Mouse (Mus musculus) left cerebral cortex, adult 6 months (tissue): Measurements from ENCODE around the gene Dnm1. TPM values are rescaled to one million over a fixed set of nuclear protein-coding genes. Genes with fewer than 3 reads are reported as not detected.

ENCODE experiments used
- long read RNA-seq, 2 experiments: library from polyadenylated mRNA; unstranded; transcript quantifications; one replicate each; pipeline ENCODE4 v2.0.0; 2019 to 2020
- polyA plus RNA-seq: library from polyadenylated mRNA; unstranded; fragments of <200 nt; fragmentation: Nextera tagmentation; gene quantifications from 2 replicates; pipeline ENCODE4 v1.2.3, GENCODE M21; 2021

The Dnm1 gene
- polyA plus RNA-seq, result 192 and 259 TPM in 2 replicates
- long read RNA-seq, experiment 1, partial matches to known transcripts, result 48 of 98 reads
- long read RNA-seq, experiment 1, other reads (novel, unspliced or antisense), result 50 of 98 reads
- long read RNA-seq, experiment 2, partial matches to known transcripts, result 111 of 157 reads
- long read RNA-seq, experiment 2, other reads (novel, unspliced or antisense), result 46 of 157 reads

DNA sequence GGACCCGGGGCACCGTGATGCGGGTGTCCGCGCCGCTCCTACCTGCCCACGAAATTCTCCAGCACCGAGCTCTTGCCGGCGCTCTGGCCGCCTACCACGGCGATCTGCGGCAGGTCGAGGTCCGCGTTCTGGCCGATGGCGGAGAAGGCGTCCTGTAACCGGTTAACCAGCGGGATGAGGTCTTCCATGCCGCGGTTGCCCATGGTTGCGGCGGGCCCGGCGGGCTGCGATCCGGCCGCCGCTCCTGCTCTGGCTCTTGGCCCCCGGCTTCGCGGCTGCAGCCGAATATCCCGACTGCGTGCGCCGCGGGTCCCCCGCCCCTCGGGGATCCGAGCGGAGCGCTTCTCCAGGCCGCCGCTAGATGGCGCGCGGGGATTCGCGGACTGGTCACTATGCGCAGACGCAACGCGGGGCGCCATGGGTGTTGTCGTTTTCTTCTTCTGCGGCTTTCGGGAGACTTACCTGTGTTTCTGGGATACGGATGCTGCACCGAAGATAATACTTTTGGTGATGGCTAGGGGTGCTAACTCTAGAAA is at the start of gene Dnm1:
Dnm1 (minus strand) TSS at position 332 of the 536 bp plus-strand sequence.

DNA sequence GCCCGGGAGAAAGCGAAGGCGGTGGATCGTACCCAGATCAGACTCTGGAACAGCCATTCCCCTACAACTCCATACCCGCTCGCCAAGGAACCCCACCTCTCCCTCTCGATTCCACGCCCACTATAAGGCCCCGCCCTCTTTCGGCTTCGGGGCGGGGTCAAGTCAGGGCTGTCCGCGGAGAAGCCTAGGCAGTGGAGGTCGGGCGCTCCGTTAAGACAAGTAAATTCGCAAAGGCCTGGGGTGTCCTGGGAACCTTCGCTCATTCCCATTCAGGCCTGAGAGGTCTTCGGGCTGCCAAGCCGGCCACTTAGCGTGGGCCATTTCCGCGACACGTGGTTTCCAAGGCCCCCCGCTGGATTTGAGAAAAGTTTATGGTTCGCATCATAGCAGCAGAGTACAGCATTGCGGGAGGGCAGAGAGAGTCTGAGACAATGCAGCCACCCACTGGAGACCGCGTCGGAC is 42.4 kb upstream of the Dnm1 start, which contains the start of gene Ptges2:
Ptges2 (plus strand) TSS at position 413 of the 462 bp plus-strand sequence.

DNA sequence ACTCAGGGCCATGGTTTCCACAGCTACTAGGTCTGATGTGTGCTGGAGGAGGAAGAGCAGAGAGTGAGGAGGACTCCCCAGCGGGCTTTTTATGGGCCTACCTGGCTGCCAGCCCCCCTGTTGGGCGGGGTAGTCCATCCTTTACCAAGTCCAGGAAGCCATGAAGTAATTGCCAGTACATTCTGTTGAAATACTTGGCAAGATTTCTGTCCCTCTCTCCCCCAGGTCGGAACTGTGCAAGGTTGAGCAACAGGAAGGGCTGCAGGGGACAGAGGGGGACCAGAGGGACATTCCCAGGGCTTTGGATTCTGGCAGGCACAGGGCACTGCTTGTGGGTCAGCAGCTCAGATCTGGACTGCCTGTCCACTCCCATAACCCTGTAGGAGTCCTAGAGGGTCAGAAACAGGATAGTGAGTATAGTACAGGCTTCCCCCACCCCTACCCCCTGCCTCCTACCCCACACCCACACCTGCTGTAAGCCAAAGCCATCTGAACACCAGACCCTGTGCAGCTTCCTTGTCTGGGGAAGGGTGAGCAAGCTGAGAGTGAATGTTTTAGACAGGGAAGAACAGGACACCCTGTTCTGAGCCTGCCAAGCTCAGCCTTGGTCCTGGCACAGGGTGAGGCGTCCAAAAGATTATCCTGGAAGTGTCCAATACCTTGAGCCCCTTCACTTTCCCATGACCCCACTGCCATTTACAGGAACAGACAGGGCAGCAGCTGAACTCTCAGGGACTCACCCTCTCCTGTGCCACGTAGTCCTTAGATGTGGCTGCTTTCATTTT is 34.8 kb upstream of the Dnm1 start, which contains the start of gene Lcn2:
Lcn2 (minus strand) TSS at position 547 of the 785 bp plus-strand sequence.

DNA sequence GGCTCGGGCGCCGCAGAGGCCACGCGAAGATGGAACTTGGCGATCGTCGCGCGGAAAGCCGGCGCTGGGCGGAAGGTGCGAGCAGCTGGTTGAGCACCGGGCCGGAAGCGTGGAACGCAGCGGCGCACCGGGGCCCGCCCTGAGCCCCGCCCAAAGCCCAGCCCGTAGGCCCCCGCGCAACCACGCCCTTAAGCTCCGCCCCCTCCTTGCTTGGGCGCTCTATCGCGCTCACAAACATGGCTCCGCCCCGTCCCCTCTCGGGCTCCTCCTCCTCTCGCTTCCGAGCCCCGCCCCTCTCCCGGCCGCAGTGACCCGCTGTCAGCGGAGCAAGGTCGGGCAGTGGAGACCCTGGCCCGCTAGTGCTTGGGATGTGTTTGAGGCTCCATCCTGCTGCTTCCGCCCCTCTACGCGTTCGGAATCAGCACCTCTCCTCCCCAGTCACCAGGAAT is 28.7 kb upstream of the Dnm1 start, which contains the start of gene 1110008P14Rik:
1110008P14Rik (minus strand) TSS at position 164 of the 449 bp plus-strand sequence.

DNA sequence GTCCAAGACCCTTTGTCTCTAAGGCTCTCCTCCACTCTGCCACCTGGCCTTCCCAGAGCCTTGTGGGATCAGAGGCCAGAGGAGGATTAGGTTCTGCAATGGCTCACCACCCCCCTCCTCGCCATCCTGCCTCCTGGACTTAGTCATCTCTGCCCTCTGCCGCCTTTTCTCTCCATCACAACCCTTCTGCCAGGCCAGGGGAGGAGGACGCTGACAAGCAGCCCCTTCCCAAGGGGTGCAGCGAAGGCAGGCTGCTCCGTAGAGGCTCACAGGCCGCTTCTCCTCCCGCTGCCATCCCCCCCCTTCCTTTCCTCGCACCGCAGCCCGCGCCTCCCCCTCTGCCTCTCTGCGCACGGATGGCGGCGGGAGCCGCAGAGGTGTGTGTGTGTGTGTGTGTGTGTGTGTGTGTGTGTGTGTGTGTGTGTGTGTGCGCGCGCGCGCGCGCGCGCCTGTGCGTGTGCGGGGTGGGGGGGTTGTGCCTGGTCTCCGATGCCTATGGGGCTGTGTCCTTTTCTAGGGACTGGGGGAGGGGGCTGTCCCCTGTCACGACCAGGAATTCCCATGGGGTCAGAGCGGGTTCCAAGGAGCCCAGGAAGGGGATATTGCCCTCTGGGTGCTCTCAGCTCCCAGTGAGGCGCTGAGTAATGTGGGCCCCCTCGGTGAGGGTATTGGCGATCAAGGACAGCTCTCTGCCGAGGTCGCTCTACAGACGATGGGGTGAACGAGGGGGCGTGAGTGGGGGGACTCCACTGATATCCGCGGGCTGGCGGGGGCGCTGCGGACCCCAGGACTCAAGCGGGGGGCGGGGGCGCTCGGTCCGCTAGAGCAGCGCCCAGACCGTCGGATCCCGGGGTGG is 759 bp downstream of the Dnm1 start, which contains the start of gene Ciz1:
Ciz1 (plus strand) TSS at position 177 of the 856 bp plus-strand sequence.

DNA sequence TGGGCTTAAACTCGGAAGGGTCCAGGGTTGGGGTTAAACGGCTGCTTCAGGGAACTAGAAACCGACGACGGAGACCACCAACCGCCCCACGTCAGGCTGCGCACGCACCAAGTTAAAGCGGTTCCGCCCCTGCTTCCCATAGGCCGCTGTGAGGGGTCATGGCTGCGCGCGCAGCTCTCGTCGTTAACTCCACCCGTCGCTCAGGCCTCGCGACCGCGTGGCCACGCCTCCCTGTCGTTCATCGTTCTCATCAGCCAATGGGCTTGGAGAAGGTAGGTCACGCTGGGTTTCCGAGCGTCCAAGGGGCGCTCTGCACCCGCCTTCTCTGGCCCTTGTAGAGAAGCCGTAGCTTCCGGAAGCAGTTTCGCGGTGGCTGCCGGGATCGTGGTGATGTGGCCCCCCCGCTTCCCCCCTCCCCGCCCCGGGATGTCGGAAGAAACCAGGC is 65.2 kb downstream of the Dnm1 start, which contains the start of gene Swi5:
Swi5 (minus strand) TSS at position 153 of the 445 bp plus-strand sequence.

DNA sequence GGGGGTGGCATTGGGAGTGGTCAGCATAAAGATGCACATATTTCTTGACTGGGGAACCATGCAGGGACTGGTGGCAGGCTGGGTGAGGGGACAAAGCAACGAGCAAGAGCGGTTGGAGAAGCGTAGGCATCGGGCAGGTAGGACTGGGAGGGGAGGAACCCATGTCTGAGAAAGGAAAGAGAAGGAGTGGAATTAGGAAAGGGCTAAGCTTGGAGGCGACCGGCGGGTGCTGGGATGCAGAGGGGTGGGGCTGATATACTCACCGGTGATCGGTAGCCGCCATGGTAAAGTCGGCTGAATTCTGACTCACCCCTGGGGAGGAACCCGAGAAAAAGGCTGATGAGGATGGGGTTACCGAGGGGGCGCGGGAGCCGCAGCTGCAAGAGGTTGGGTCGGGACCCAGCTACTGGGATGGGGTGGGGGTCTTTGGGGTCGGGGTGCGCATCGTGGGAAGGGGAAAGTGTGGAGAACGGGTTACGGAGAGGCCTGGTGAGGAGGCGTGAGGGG is 65.8 kb downstream of the Dnm1 start, which contains the start of gene Golga2:
Golga2 (plus strand) TSS at position 51 of the 507 bp plus-strand sequence.

DNA sequence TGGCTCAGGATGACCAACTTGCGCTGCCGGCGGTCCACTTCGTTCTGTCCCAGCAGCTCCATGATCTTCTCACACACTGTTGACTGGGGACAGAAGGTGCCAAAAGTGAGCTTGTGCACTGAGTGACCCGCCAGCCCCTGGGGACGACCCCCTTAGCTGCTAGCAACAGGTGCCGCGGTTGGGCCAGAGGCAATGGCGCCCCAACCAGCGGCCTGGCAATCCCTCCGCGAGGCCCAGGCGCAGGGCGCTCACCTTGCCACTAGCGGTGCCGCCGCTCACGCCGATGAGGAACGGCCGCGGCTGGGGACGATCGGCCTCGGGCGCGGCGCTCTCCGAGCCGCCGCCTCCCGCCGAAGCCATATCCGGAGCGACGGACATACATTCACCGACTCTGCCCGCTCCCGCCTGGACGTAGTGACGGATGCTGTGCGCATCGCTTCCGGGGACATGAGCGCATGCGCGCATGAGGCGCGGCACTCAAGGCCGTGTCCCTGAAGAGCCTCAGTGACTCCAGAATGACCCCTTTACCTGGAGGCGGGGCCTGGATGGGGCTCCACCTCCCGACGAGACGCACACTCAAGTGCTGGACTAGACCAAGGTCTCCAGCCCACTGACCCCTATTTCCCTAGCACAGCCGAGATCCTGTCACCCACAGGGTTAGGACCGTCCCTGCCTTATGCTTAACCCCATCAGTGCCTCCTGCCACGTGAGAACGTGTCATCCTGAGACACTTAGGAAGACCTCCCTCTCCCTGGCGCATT is 93.3 kb downstream of the Dnm1 start, which contains the start of gene Uck1:
Uck1 (minus strand) TSS at position 503 of the 761 bp plus-strand sequence.

Other genes starting within 250 kb of the Dnm1 start
- gene Prrc2b, start 202.3 kb downstream of the Dnm1 start, polyA plus RNA-seq, result 28.9 and 41.1 TPM in 2 replicates
- 7.7 and 8.6 TPM in 2 replicates for gene Pomt1, start 116.7 kb downstream of the Dnm1 start, polyA plus RNA-seq
- 29.9 and 37.2 TPM in 2 replicates for gene Uck1, start 93.2 kb downstream of the Dnm1 start, polyA plus RNA-seq
- gene Golga2, start 66.0 kb downstream of the Dnm1 start, polyA plus RNA-seq, result 22.9 and 25.4 TPM in 2 replicates
- 187 and 257 TPM in 2 replicates for gene Swi5, start 65.3 kb downstream of the Dnm1 start, polyA plus RNA-seq
- 18.2 and 22.3 TPM in 2 replicates for gene Ciz1, start 1.0 kb downstream of the Dnm1 start, polyA plus RNA-seq
- gene 1110008P14Rik, start 28.6 kb upstream of the Dnm1 start, polyA plus RNA-seq, result 1,229 and 1,329 TPM in 2 replicates
- gene Lcn2, start 34.9 kb upstream of the Dnm1 start, polyA plus RNA-seq, result 0.48 TPM in 1 of 2 replicates, not detected in the other
- 16.4 and 56.6 TPM in 2 replicates for gene Ptges2, start 42.6 kb upstream of the Dnm1 start, polyA plus RNA-seq
- 2.7 and 3.6 TPM in 2 replicates for gene Naif1, start 97.1 kb upstream of the Dnm1 start, polyA plus RNA-seq
- gene Slc25a25, start 98.1 kb upstream of the Dnm1 start, polyA plus RNA-seq, result 26.0 and 30.4 TPM in 2 replicates
- 11.8 and 47.4 TPM in 2 replicates for gene Fam102a, start 182.0 kb upstream of the Dnm1 start, polyA plus RNA-seq
- 158 and 169 TPM in 2 replicates for gene Dpm2, start 217.5 kb upstream of the Dnm1 start, polyA plus RNA-seq
- 1.8 and 2.5 TPM in 2 replicates for gene Pip5kl1, start 221.5 kb upstream of the Dnm1 start, polyA plus RNA-seq
- gene 9430097D07Rik, start 222.3 kb upstream of the Dnm1 start, polyA plus RNA-seq, result 0.82 and 1.0 TPM in 2 replicates
- 30.9 and 36.6 TPM in 2 replicates for gene St6galnac4, start 233.8 kb upstream of the Dnm1 start, polyA plus RNA-seq
- gene St6galnac6, start 246.4 kb upstream of the Dnm1 start, polyA plus RNA-seq, result 13.3 and 40.6 TPM in 2 replicates